Mouse (Mus musculus) left cerebral cortex, postnatal 10 days (tissue): ENCODE results near the gene Fbxo28. TPM values are rescaled to one million over a fixed set of nuclear protein-coding genes. Genes with fewer than 3 reads are reported as not detected.
"Not testable (repeated sequence)": the region's sequence is repeated elsewhere in the genome, so short reads cannot be mapped to it uniquely, and the experiment has no call there.

Experiments used
- DNase-seq, 2 experiments: peaks; one replicate each; pipeline ENCODE4 v3.0.0; 2021 to 2022; ENCODE audit warnings: low spot score in 2 of 2, mixed read lengths in 1 of 2; ENCODE audit errors: extremely low spot score in 1 of 2
- intact Hi-C: fragments of 180-260 bp; cut with DNase I; formaldehyde crosslinking; loops from one replicate; pipeline ENCODE4 v1.15.1; 2025
- total RNA-seq, 2 experiments: library from RNA; stranded (reverse); gene quantifications; 2 replicates each; pipeline ENCODE4 v1.2.3; 2021

Gene Fbxo28
- total RNA-seq, 2 experiments from 2014 or later = 42.7 to 44.8 TPM

DNA sequence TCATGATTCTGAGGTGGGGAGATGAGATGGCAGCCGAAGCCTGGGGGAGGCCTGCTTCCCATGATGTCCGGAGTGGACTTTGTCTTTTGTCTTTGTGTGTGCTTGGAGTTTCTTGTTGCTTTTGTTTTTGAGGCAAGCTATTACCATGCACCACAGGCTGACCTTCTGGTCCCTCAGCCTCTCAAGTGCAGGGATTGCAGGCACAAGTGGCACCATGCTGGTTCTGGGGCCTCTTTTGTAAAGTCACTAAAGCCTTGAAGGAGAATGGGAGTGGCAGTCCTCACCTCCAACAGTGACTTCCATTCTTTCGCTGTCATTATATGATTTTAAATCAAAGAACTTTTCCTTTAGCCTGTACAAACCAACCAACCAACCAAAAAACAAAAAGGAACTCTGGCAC lies 44.2 kb downstream of the Fbxo28 start:
- intact Hi-C loops = no loop called here
- no peak for DNase-seq

GRCm38 (mm10) chr1:182296816-182297215 lies 44.6 kb downstream of the Fbxo28 start:
- DNase-seq = no peak
- intact Hi-C loops = no loop called here

- no peak for DNase-seq
- intact Hi-C loops = no loop called here
These were observed 45.3 kb downstream of the Fbxo28 start for GRCm38 (mm10) chr1:182296141-182296540.

- DNase-seq = no peak
- intact Hi-C loops = no loop called here
These were observed 49.1 kb downstream of the Fbxo28 start for GRCm38 (mm10) chr1:182292291-182292690.

DNA sequence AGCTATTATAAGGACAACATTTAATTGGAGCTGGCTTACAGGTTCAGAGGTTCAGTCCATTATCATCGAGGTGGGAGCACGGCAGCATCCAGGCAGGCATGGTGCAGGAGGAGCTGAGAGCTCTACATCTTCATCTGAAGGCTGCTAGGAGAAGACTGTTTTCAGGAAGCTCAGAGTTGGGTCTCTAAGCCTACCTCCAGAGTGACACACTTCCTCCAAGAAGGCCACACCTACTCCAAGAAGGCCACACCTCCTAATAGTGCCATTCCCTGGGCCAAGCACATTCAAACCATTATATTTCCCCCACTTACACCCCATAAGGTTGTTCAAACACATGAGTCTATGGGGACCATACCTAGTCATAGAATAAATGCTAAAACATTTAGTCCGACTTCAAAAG lies 50.7 kb downstream of the Fbxo28 start:
- DNase-seq, intact Hi-C loops: not testable (repeated sequence)

GRCm38 (mm10) chr1:182289781-182290180 lies 51.6 kb downstream of the Fbxo28 start:
- intact Hi-C loops = no loop called here
- DNase-seq = no peak

GRCm38 (mm10) chr1:182288601-182289000 lies 52.8 kb downstream of the Fbxo28 start:
- DNase-seq = no peak
- intact Hi-C loops = no loop called here

- intact Hi-C loops = no loop called here
- no peak for DNase-seq
These were observed 53.6 kb downstream of the Fbxo28 start for GRCm38 (mm10) chr1:182287781-182288180.

DNA sequence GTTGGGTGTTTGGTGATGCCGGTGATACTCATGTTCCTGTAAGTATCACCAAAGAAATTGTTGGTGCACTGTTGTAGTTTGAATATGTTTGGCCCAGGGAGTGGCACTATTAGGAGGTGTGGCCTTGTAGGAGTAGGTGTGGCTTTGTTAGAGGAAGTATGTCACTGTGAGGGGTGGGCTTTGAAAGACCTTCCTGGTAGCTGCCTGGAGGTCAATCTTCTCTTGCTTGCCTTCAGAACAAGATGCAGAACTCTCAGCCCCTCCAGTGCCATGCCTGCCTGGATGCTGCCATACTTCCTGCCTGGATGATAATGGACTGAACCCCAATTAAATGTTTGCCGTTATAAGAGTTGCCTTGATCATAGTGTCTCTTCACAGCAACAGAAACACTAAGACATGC lies 56.6 kb downstream of the Fbxo28 start:
- intact Hi-C loops = no loop called here
- no peak for DNase-seq

DNA sequence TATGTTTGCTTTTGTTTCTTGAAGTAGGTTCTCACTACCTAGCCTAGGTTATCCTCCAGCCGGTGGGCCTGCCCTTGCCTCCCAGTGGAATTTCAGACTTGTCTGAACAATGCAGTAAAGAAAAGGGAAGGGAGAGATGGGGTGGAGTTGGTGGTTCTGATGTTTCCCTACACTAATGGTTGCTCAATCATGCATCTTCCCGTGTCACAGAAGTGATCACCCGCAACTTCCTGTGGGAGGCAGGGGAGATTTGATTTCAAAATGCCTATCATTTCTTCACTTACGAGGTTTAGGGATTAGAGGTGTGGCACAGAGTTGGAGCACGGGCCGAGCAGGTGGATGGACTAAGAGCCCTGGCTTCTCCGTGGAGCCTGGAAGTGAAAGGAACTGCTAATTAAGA lies 58.2 kb downstream of the Fbxo28 start:
- intact Hi-C loops = no loop called here
- no peak for DNase-seq

- intact Hi-C loops = no loop called here
- DNase-seq = peak; percentile 81 to 92
These were observed 59.0 kb downstream of the Fbxo28 start, which contains the start of gene Degs1 for GRCm38 (mm10) chr1:182282091-182283075. TSS of gene Degs1 (minus strand) at chr1:182282804.

GRCm38 (mm10) chr1:182281251-182281711 lies 60.1 kb downstream of the Fbxo28 start:
- DNase-seq = no peak
- intact Hi-C loops = no loop called here

DNA sequence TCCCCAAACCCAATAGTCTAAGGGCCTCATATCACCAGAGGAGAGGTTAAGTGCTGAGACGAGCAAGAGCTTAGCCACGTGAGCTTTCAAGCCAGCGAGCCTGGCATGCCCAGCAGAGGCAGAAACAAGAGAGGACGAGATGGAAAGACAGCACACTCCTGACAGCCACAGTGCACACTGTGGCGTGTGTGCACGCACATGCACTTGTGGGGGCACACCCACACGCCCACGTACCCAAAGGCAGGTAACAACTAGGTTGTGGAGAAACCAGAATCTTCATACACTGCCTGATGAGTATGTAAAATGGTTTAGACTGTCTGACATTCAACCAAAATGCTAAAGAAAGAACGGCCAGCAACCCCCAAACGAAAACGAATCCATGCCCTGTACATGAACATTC lies 60.9 kb downstream of the Fbxo28 start:
- intact Hi-C loops = no loop called here
- no peak for DNase-seq

GRCm38 (mm10) chr1:182280046-182280445 lies 61.4 kb downstream of the Fbxo28 start:
- intact Hi-C loops = no loop called here
- DNase-seq = no peak

DNA sequence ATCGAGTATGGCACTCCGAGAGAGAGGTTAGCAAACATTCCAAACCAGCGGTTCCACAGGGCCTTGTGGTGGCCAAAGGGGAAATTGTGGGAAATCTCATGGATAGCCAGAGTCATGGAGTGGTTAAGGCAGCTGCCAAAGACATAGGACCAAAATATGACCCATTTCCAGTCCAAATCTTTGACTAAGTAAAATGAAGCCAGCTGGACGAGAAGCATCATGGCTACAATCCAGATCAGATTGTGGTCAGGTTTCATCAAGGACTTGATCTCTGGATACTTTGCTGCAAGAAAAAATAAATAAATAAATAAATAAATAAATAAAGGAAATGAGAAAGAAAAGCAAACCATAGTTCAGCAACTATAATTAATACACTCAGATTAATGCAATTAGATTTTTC lies 62.0 kb downstream of the Fbxo28 start:
- no peak for DNase-seq
- intact Hi-C loops = no loop called here

GRCm38 (mm10) chr1:182275109-182275508 lies 66.3 kb downstream of the Fbxo28 start:
- DNase-seq = no peak
- intact Hi-C loops = no loop called here

GRCm38 (mm10) chr1:182271632-182272031 lies 69.8 kb downstream of the Fbxo28 start:
- no peak for DNase-seq
- intact Hi-C loops = no loop called here

GRCm38 (mm10) chr1:182271130-182271529 lies 70.3 kb downstream of the Fbxo28 start:
- intact Hi-C loops = no loop called here

DNA sequence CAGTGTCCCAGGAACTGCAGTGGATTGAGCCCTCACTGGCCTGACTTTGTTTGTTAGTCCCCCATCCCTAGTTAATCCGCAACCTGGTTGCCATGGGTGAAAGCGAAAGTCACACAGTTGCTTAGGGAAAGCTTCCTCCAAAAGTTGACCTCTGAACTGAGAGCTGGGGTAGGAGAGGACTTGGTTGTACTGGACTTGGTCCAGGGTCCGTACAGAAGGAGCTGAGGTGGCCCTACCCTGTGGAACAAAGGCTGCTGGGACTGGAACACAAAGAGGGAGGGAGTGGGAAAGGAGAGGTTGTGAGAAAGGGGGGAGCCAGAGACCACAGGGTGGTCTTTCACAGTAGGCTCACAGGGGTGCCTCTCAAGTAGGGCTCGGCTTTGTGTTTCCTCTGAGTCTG lies 73.1 kb downstream of the Fbxo28 start:
- DNase-seq = no peak
- intact Hi-C loops = no loop called here

More at GRCm38 (mm10) chr1:182271130-182271529, 70.3 kb downstream of the Fbxo28 start:
- no peak for DNase-seq

DNA sequence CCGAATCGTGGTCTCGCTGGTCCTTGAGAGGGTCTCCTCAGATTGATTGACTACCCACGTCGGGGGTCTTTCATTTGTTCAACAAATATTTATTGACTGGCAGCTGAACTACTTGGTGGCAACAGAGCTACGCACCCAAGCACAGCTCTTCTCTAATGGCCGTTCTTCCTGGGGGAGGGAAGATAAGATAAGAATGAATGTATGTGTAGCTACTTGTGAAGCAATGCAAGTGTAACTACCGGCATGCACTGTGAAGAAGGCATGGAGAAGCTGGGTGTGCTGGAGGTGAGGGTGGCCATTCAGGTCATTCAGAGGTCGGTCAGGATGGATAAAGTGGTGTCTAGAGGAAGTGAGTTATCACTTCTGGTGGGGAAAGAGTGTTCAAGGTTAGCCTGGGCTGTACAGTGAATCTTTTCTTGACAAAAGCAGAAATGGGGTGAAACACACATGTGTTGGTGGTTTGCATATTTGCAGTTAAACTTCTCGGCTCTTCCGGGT lies 75.4 kb downstream of the Fbxo28 start:
- DNase-seq = no peak
- intact Hi-C loops = no loop called here
